Mouse (Mus musculus): ENCODE data around the gene Olfr1262.

Olfr1262 gene

GRCm38 (mm10) chr2:89999845-90000244, at the start of gene Olfr1262:
Olfr1262 (plus strand) TSS chr2:90000145.
- DNase-seq (ENCODE audit: low read depth, low spot score): no peak

GRCm38 (mm10) chr2:89974184-89974583, 25.8 kb upstream of the Olfr1262 start, which contains the start of gene Olfr1260:
Olfr1260 (plus strand) TSS chr2:89974340.
- DNase-seq (ENCODE audit: low read depth, low spot score): no peak

DNA sequence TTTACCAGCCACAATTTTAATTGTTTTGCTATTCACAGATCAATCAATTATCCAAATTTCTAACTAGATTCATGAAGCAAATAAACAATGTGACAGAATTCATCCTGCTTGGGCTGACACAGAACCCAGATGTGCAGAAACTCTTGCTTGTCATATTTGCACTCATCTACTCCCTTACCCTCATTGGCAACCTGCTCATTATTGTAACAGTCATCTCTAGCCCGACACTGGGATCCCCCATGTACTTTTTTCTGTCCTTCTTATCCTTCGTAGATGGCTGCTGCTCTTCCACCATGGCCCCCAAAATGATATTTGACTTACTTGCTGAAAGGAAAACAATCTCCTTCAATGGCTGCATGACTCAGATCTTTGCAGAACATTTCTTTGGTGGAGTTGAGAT, 22.2 kb upstream of the Olfr1262 start:
- DNase-seq (ENCODE audit: low read depth, low spot score): no peak

DNA sequence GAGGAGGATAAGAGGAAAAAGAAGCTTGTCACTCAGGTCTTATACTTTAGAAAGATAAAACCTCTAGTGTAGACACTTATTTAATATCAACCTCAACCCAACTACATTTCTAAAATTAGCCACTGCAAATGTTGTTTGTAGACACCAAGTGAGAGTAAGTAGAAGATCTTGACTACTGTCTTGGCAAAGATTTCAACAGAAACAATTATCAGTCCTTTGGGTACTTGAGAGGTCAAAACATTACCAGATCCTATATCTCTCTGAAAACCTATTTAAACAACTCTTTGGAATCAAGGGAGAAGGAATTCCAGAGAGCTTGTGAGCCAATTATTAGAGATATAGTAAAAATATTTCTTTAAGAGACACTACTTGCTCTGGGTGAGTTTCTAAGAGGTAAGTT, 9.0 kb upstream of the Olfr1262 start, which contains the start of gene Olfr1261:
Gene Olfr1261 (plus strand): TSS at position 301 of the 400 bp plus-strand sequence.
- no peak for DNase-seq (ENCODE audit: low read depth, low spot score)

- DNase-seq (ENCODE audit: low read depth, low spot score): no peak
Measured at GRCm38 (mm10) chr2:90011831-90012230, 11.9 kb downstream of the Olfr1262 start, which contains the start of gene Olfr1263. Olfr1263 (plus strand) TSS chr2:90012131.

GRCm38 (mm10) chr2:90025477-90025876, 25.5 kb downstream of the Olfr1262 start, which contains the start of gene Olfr1264:
Olfr1264 (minus strand) TSS chr2:90025577.
- no peak for DNase-seq (ENCODE audit: low read depth, low spot score)

DNA sequence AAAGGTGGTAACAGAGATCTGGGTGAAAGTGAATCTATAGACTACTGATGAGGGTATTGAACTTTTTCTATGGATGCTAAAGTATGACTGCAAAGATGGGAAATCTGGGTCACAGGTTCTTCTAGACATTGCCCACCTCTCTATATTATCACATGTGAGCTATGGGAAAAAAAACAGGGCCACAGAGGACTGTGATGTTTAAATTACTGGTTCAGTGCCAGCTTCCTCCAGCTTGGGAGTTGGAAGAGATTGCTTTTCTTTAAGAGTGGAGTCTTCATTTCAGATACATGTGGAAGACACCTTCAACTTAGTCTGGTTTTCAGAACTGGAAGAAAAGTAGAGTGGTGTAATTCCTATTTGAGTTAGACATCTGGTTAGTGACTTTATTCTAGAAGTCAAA, 35.1 kb downstream of the Olfr1262 start, which contains the start of gene Olfr1265:
Gene Olfr1265 (plus strand): TSS at position 301 of the 400 bp plus-strand sequence.
- no peak for DNase-seq (ENCODE audit: low read depth, low spot score)

Measured in c-Kit-negative CD71-positive TER-119-positive erythroid progenitor cells, embryonic 14.5 days (primary cell).